Mouse (Mus musculus): ENCODE results near the gene Col20a1.

The Col20a1 gene

GRCm38 (mm10) chr2:180986449-180986848 is at the start of gene Col20a1:
TSS of gene Col20a1 (plus strand) at chr2:180986535.
- DNase-seq (ENCODE audit: low spot score in 2 of 2) = no peak

- no peak for DNase-seq (ENCODE audit: low spot score in 2 of 2)
Measured at GRCm38 (mm10) chr2:180940187-180940586, 46.1 kb upstream of the Col20a1 start.

GRCm38 (mm10) chr2:180941869-180942268 is 44.5 kb upstream of the Col20a1 start:
- no peak for DNase-seq (ENCODE audit: low spot score in 2 of 2)

GRCm38 (mm10) chr2:180949947-180950346 is 36.4 kb upstream of the Col20a1 start:
- DNase-seq (ENCODE audit: low spot score in 2 of 2) = no peak

- DNase-seq (ENCODE audit: low spot score in 2 of 2) = peak in 1 of 2 experiments; percentile 20
Measured at GRCm38 (mm10) chr2:180952731-180953171, 33.6 kb upstream of the Col20a1 start.

GRCm38 (mm10) chr2:180953638-180954037 is 32.7 kb upstream of the Col20a1 start:
- DNase-seq (ENCODE audit: low spot score in 2 of 2) = no peak

- DNase-seq (ENCODE audit: low spot score in 2 of 2) = peak in 1 of 2 experiments; percentile 42
Measured at GRCm38 (mm10) chr2:180954061-180955047, 32.0 kb upstream of the Col20a1 start, which contains the start of gene Nkain4. TSS of gene Nkain4 (minus strand) at chr2:180954699.

- no peak for DNase-seq (ENCODE audit: low spot score in 2 of 2)
Measured at GRCm38 (mm10) chr2:180959605-180960004, 26.7 kb upstream of the Col20a1 start.

- DNase-seq (ENCODE audit: low spot score in 2 of 2) = no peak
Measured at GRCm38 (mm10) chr2:180960187-180960586, 26.1 kb upstream of the Col20a1 start.

GRCm38 (mm10) chr2:180962616-180963308 is 23.6 kb upstream of the Col20a1 start:
- no peak for DNase-seq (ENCODE audit: low spot score in 2 of 2)

GRCm38 (mm10) chr2:180963956-180964355 is 22.4 kb upstream of the Col20a1 start:
- DNase-seq (ENCODE audit: low spot score in 2 of 2) = peak in 1 of 2 experiments; percentile 82

- peak in 1 of 2 experiments; percentile 34 for DNase-seq (ENCODE audit: low spot score in 2 of 2)
Measured at GRCm38 (mm10) chr2:180966092-180966882, 20.0 kb upstream of the Col20a1 start.

- DNase-seq (ENCODE audit: low spot score in 2 of 2) = peak; percentile 75 to 93
Measured at GRCm38 (mm10) chr2:180967010-180967763, 19.1 kb upstream of the Col20a1 start, which contains the start of gene Arfgap1. TSS of gene Arfgap1 (plus strand) at chr2:180967225.

- no peak for DNase-seq (ENCODE audit: low spot score in 2 of 2)
Measured at GRCm38 (mm10) chr2:180981133-180981532, 5.2 kb upstream of the Col20a1 start.

- no peak for DNase-seq (ENCODE audit: low spot score in 2 of 2)
Measured at GRCm38 (mm10) chr2:180985635-180986034, 700 bp upstream of the Col20a1 start.

- DNase-seq (ENCODE audit: low spot score in 2 of 2) = no peak
Measured at GRCm38 (mm10) chr2:180987001-180987400, 666 bp downstream of the Col20a1 start.

- no peak for DNase-seq (ENCODE audit: low spot score in 2 of 2)
Measured at GRCm38 (mm10) chr2:180987432-180988030, 1.2 kb downstream of the Col20a1 start.

GRCm38 (mm10) chr2:180988347-180988913 is 2.1 kb downstream of the Col20a1 start:
- no peak for DNase-seq (ENCODE audit: low spot score in 2 of 2)

- no peak for DNase-seq (ENCODE audit: low spot score in 2 of 2)
Measured at GRCm38 (mm10) chr2:180988948-180989347, 2.6 kb downstream of the Col20a1 start.

GRCm38 (mm10) chr2:180990347-180990746 is 4.0 kb downstream of the Col20a1 start:
- no peak for DNase-seq (ENCODE audit: low spot score in 2 of 2)
